Mouse (Mus musculus): ENCODE measurements around the gene Plet1. TPM values are rescaled to one million over a fixed set of nuclear protein-coding genes. Genes with fewer than 3 reads are reported as not detected.

Plet1 gene
- polyA plus RNA-seq, 1 experiment from 2014 or later = 0.32 TPM

DNA sequence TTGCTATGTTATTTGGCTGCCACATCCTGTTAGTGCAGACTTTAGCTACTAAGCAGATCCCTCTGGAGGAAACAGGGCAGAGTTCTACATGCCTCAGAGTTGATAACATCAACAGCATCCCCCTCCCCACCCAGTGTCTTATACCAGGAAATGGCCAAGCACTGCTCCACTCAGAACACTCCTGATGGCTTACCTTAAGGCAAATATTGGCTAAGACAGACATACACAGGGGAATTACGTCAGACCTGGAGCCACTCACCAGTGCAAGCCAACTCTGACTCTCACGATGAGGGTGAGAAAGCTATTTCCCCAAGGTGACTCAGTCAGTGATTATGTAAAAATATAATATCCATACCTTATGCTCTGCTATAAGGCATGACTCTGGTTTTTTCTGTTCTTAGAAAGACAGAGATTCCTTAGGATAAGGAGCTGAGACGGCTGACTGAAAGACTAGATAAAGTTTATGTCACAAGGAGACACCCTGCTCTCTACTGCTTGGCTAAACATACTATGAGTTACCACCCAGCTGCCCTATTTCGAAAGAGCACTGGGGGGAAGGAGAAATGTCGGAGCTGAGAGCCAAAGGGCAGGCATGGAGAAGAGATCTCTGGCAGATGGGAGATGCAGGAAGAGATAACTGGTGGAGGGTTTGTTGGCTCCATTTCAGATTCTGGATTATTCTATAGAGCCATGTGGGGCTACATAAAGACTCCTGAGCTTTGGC, 23.8 kb upstream of the Plet1 start:
- Histone ChIP-seq H3K9me3 (replicated peaks; ENCODE audit: control insufficient read depth, low read length) (no peaks in the 10 kb centered on the region), H3K4me1 (ENCODE audit: control insufficient read depth, insufficient read depth, low read length) (no peaks in the 10 kb centered on the region), H3K4me2 (ENCODE audit: low read depth, low read length) (no peak overlapping the region), H3K4me3 (ENCODE audit: low read depth, low read length) (no peak overlapping the region), H3K27ac (replicated peaks; ENCODE audit: low read depth, low read length) (no peak overlapping the region), H3K36me3 (replicated peaks; ENCODE audit: control insufficient read depth, insufficient read depth, low read depth, low read length) (no peaks in the 10 kb centered on the region), H3K27me3 (ENCODE audit: control insufficient read depth, insufficient read depth, low read length) (no peaks in the 10 kb centered on the region), H3K9ac (replicated peaks; ENCODE audit: low read length) (no peak overlapping the region)
- ATAC-seq (replicated peaks; ENCODE audit: insufficient number of reproducible peaks, low FRiP score, low TSS enrichment, low read depth) (no peak), DNase-seq (ENCODE audit: low spot score) (no peak)
- 75% methylated on average over 5 of the region's 5 CpGs for WGBS

DNA sequence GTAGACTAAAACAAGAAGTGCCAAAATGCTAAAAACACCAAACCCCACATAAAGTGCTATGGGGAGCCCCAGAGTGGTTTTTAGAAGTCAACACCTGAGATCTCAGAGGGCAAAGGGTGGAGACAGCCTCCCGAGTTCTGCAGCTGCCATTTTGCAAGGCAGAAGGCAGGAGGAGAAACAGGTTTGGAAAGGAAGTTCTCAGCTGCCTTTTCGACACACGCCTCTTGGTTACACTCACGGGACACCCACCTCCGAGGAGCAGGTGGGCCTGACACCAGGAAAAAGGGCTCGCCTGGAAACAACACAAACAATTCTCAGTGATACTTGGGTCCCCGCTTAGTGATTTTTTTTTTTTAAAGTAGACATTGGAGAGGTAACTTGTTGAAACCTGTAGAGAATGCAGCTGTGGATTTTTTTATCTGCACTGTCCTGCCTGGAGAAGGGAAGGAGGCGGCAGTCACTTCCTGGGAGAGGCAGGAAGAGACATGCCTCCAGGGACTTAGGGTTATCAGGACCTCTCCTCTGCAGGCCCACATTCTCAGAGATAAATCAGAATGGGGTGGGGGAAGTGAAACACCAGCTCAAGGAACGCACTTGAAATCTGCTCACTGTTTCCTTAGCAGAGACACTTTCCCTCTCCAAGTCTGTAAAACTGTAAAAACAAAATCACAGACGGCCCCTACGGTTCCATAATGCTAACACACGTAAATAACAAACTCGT, 23.0 kb upstream of the Plet1 start:
- H3K27me3 ChIP-seq (ENCODE audit: control insufficient read depth, insufficient read depth, low read length) = no peaks in the 10 kb centered on the region
- no peaks in the 10 kb centered on the region for H3K4me1 ChIP-seq (ENCODE audit: control insufficient read depth, insufficient read depth, low read length)
- H3K4me3 ChIP-seq (ENCODE audit: low read depth, low read length) = no peak overlapping the region
- H3K36me3 ChIP-seq (replicated peaks; ENCODE audit: control insufficient read depth, insufficient read depth, low read depth, low read length) = no peaks in the 10 kb centered on the region
- no peak overlapping the region for H3K9ac ChIP-seq (replicated peaks; ENCODE audit: low read length)
- no peaks in the 10 kb centered on the region for H3K9me3 ChIP-seq (replicated peaks; ENCODE audit: control insufficient read depth, low read length)
- 66% methylated on average over 13 of the region's 13 CpGs for WGBS
- no peak overlapping the region for H3K27ac ChIP-seq (replicated peaks; ENCODE audit: low read depth, low read length)
- ATAC-seq (replicated peaks; ENCODE audit: insufficient number of reproducible peaks, low FRiP score, low TSS enrichment, low read depth) (no peak), DNase-seq (ENCODE audit: low spot score) (no peak)
- H3K4me2 ChIP-seq (ENCODE audit: low read depth, low read length) = no peak overlapping the region

DNA sequence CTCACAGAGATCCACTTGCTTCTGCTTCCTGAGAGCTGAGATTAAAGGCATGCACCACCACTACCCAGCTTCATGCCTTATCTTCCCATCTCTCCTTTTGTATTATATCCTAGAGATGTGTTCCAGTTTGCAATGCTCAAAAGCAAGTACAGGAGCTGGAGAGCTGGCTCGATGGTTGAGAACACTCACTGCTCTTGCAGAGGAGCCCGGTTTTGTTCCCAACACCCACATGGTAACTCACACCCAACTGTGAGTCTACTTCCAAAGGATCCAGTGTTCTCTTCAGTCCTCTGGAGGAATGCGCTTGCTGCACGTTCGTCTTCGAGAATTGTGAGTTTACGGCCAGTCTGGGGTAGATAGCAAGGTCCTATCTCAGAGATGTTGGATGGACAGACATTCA, 19.0 kb upstream of the Plet1 start:
- WGBS = 86% methylated on average over 7 of the region's 7 CpGs
- Histone ChIP-seq H3K4me3 (ENCODE audit: low read depth, low read length) (no peak overlapping the region), H3K9me3 (replicated peaks; ENCODE audit: control insufficient read depth, low read length) (no peaks in the 10 kb centered on the region), H3K27me3 (ENCODE audit: control insufficient read depth, insufficient read depth, low read length) (no peaks in the 10 kb centered on the region), H3K36me3 (replicated peaks; ENCODE audit: control insufficient read depth, insufficient read depth, low read depth, low read length) (no peaks in the 10 kb centered on the region), H3K27ac (replicated peaks; ENCODE audit: low read depth, low read length) (no peak overlapping the region), H3K4me2 (ENCODE audit: low read depth, low read length) (no peak overlapping the region), H3K4me1 (ENCODE audit: control insufficient read depth, insufficient read depth, low read length) (no peaks in the 10 kb centered on the region), H3K9ac (replicated peaks; ENCODE audit: low read length) (no peak overlapping the region)
- DNase-seq (ENCODE audit: low spot score) = no peak
- ATAC-seq (replicated peaks; ENCODE audit: insufficient number of reproducible peaks, low FRiP score, low TSS enrichment, low read depth) = no peak

DNA sequence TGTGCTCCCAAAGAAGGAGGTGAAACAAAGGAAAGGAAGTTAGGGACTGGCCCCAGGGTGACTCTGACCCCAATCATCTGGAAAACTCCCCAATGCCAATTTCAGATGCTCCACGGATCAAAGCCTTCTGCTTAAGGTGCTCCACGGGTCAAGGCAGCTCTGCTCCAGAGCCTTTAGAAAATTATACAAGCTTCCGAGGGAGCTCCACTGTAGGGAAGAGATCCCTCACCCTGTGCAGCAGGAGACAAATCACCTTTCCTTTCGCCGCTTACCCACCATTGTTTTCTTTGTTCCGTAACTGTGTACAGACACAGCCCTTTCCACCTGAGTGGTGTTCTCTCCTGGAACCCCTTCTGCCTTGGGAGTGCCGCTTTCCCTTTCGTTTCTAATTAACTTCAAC, 18.6 kb upstream of the Plet1 start:
- no peak for ATAC-seq (replicated peaks; ENCODE audit: insufficient number of reproducible peaks, low FRiP score, low TSS enrichment, low read depth)
- 58% methylated on average over 8 of the region's 8 CpGs for WGBS

DNA sequence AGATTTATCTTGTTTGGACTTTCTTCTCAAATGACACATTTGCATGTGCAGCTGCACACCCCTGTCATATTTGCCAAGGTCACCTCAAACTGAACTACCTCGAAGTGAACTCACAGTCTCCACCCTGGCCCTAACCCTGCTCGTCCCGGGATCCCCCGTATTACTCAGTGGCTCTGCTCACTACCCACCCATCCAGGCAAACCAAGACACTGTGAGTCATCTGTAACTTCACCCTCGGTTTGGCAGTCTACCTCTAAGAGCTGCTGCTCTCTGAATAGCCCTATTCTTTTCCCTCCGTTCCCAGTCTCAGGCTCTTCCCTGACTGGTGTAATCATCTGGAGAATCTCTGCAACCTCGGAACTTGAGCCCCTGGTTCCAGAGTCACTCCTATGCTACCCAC, 17.7 kb upstream of the Plet1 start:
- Histone ChIP-seq H3K9me3 (replicated peaks; ENCODE audit: control insufficient read depth, low read length) (no peaks in the 10 kb centered on the region), H3K4me2 (ENCODE audit: low read depth, low read length) (no peak overlapping the region), H3K4me3 (ENCODE audit: low read depth, low read length) (no peak overlapping the region), H3K27me3 (ENCODE audit: control insufficient read depth, insufficient read depth, low read length) (no peaks in the 10 kb centered on the region), H3K9ac (replicated peaks; ENCODE audit: low read length) (no peak overlapping the region), H3K36me3 (replicated peaks; ENCODE audit: control insufficient read depth, insufficient read depth, low read depth, low read length) (no peaks in the 10 kb centered on the region), H3K27ac (replicated peaks; ENCODE audit: low read depth, low read length) (no peak overlapping the region), H3K4me1 (ENCODE audit: control insufficient read depth, insufficient read depth, low read length) (no peaks in the 10 kb centered on the region)
- ATAC-seq (replicated peaks; ENCODE audit: insufficient number of reproducible peaks, low FRiP score, low TSS enrichment, low read depth) (no peak), DNase-seq (ENCODE audit: low spot score) (no peak)
- 50% methylated on average over 7 of the region's 7 CpGs for WGBS

More for the DNA sequence above, 18.6 kb upstream of the Plet1 start:
- Histone ChIP-seq H3K4me1 (ENCODE audit: control insufficient read depth, insufficient read depth, low read length) (no peaks in the 10 kb centered on the region), H3K36me3 (replicated peaks; ENCODE audit: control insufficient read depth, insufficient read depth, low read depth, low read length) (no peaks in the 10 kb centered on the region), H3K4me3 (ENCODE audit: low read depth, low read length) (no peak overlapping the region), H3K9ac (replicated peaks; ENCODE audit: low read length) (no peak overlapping the region), H3K4me2 (ENCODE audit: low read depth, low read length) (no peak overlapping the region), H3K9me3 (replicated peaks; ENCODE audit: control insufficient read depth, low read length) (no peaks in the 10 kb centered on the region), H3K27ac (replicated peaks; ENCODE audit: low read depth, low read length) (no peak overlapping the region), H3K27me3 (ENCODE audit: control insufficient read depth, insufficient read depth, low read length) (no peaks in the 10 kb centered on the region)
- DNase-seq (ENCODE audit: low spot score) = no peak

DNA sequence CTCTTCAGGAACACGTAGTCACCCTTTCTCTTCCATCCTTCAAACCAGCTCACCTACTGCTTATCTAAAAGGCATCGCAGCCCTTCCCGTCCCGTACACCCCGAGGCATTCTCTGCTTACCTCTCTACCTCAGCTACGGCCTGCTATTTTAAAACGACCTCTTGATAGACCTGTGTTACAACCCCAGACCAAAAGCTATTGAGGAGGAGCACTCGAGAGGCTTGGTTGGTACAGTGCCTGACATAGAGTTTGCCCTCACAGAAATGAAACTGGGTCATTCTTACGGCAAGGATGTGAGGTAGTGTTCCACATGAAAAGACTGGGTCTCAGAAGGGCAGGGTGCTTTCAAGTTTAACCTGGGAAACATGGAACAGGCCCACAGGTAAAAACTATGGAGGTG, 17.1 kb upstream of the Plet1 start:
- DNase-seq (ENCODE audit: low spot score) (no peak), ATAC-seq (replicated peaks; ENCODE audit: insufficient number of reproducible peaks, low FRiP score, low TSS enrichment, low read depth) (no peak)
- Histone ChIP-seq H3K4me3 (ENCODE audit: low read depth, low read length) (no peak overlapping the region), H3K27ac (replicated peaks; ENCODE audit: low read depth, low read length) (no peak overlapping the region), H3K9me3 (replicated peaks; ENCODE audit: control insufficient read depth, low read length) (no peaks in the 10 kb centered on the region), H3K4me2 (ENCODE audit: low read depth, low read length) (no peak overlapping the region), H3K9ac (replicated peaks; ENCODE audit: low read length) (no peak overlapping the region), H3K4me1 (ENCODE audit: control insufficient read depth, insufficient read depth, low read length) (no peaks in the 10 kb centered on the region), H3K27me3 (ENCODE audit: control insufficient read depth, insufficient read depth, low read length) (no peaks in the 10 kb centered on the region), H3K36me3 (replicated peaks; ENCODE audit: control insufficient read depth, insufficient read depth, low read depth, low read length) (no peaks in the 10 kb centered on the region)
- WGBS = 86% methylated on average over 9 of the region's 9 CpGs

DNA sequence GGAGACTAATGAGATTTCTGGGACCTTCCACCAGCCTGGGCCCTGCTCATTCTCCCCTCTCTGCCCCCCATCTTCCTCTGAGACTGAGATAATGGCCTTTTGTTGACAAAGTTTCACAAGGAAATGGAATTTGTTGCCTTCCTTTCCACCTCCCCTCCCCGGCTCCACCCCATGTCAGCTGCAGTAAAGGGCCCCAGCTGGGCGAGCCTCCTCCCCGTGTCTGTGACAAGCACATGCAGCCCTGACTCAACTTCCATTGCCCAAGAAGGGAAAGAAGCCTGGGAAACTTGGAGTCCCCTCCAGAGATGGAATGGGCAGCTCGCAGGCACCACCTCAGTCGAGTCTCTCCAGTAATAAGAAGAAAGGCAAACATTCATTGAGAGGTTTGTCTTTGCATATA, 15.5 kb upstream of the Plet1 start:
- H3K4me1 ChIP-seq (ENCODE audit: control insufficient read depth, insufficient read depth, low read length) = no peaks in the 10 kb centered on the region
- H3K9me3 ChIP-seq (replicated peaks; ENCODE audit: control insufficient read depth, low read length) = no peaks in the 10 kb centered on the region
- no peaks in the 10 kb centered on the region for H3K27me3 ChIP-seq (ENCODE audit: control insufficient read depth, insufficient read depth, low read length)
- DNase-seq (ENCODE audit: low spot score) = no peak
- no peak overlapping the region for H3K4me3 ChIP-seq (ENCODE audit: low read depth, low read length)
- H3K27ac ChIP-seq (replicated peaks; ENCODE audit: low read depth, low read length) = no peak overlapping the region
- H3K36me3 ChIP-seq (replicated peaks; ENCODE audit: control insufficient read depth, insufficient read depth, low read depth, low read length) = no peaks in the 10 kb centered on the region
- 29% methylated on average over 5 of the region's 5 CpGs for WGBS
- ATAC-seq (replicated peaks; ENCODE audit: insufficient number of reproducible peaks, low FRiP score, low TSS enrichment, low read depth) = no peak
- H3K9ac ChIP-seq (replicated peaks; ENCODE audit: low read length) = no peak overlapping the region
- H3K4me2 ChIP-seq (ENCODE audit: low read depth, low read length) = no peak overlapping the region

DNA sequence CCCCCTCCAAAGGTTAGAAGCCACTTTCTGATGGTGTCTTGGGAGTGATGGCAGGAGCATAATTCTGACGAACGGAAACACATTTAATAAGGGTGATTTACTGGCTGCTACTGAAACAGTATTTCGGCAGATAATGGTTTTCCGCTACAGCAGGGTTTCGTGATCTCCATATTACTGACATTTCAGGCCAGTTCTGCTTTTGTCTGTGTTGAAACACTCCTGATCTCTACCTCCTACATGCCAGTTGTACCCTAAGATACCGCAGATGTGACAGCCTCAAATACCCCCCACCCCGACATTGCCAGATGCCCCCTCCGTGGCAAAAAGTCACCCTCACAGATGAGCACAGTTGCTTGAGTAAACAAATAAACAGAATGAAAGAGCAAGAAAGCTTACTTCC, 14.8 kb upstream of the Plet1 start:
- H3K9me3 ChIP-seq (replicated peaks; ENCODE audit: control insufficient read depth, low read length) = no peaks in the 10 kb centered on the region
- no peaks in the 10 kb centered on the region for H3K36me3 ChIP-seq (replicated peaks; ENCODE audit: control insufficient read depth, insufficient read depth, low read depth, low read length)
- H3K4me3 ChIP-seq (ENCODE audit: low read depth, low read length) = no peak overlapping the region
- H3K4me2 ChIP-seq (ENCODE audit: low read depth, low read length) = no peak overlapping the region
- H3K9ac ChIP-seq (replicated peaks; ENCODE audit: low read length) = no peak overlapping the region
- no peaks in the 10 kb centered on the region for H3K4me1 ChIP-seq (ENCODE audit: control insufficient read depth, insufficient read depth, low read length)
- ATAC-seq (replicated peaks; ENCODE audit: insufficient number of reproducible peaks, low FRiP score, low TSS enrichment, low read depth) = no peak
- WGBS = 46% methylated on average over 8 of the region's 8 CpGs
- no peaks in the 10 kb centered on the region for H3K27me3 ChIP-seq (ENCODE audit: control insufficient read depth, insufficient read depth, low read length)
- DNase-seq (ENCODE audit: low spot score) = no peak
- no peak overlapping the region for H3K27ac ChIP-seq (replicated peaks; ENCODE audit: low read depth, low read length)
